ENCODE assay signal across 7 mouse cellular contexts in the genomic region with DNA sequence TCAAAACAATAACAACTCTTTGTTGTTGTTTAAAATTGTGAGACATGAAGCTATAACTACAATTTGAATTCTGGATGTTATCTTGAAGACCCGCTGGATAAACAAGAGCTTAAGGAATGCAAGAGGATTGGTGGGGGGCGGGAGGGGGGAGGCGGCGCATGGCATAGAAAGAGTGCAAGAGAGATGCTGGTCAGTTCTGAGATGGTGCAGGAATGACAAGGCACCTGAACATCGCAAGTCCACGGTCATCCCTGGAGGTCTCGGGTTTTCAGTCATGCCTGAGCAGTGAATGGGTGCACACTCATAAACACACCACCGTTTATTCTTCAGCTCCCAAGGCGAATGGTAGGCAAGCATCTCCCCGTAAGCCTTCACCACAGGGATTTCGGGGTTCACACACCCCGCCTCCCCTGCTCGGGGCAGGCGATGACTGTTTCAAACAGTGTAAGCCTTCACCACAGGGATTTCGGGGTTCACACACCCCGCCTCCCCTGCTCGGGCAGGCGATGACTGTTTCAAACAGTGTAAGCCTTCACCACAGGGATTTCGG. TPM values are rescaled to one million over a fixed set of nuclear protein-coding genes. Genes with fewer than 3 reads are reported as not detected.
A peak's percentile ranks its signal among the peaks of the same experiment; 100 is the strongest.
DNase-seq lines count a peak whose midpoint lies in the region; ATAC-seq and TF ChIP-seq lines count a peak whose summit lies in the region.

No protein-coding gene starts in this region.

- H3K4me1 ChIP-seq in lung, postnatal 0 days (ENCODE audit: insufficient read depth, low read depth, low read length), result no peaks in the 10 kb centered on the region
- H3K4me1 ChIP-seq in embryonic facial prominence, embryonic 15.5 days, result peaks cover 8% of the 10 kb centered on the region
- 0 out of 2 replicates have a peak, but pooled peaks cover 2% of the 10 kb centered on the region for H3K4me1 ChIP-seq in limb, embryonic 11.5 days (ENCODE audit: control insufficient read depth, insufficient read depth, low read length)

- TF ChIP-seq EP300 in lung, postnatal 0 days (IDR thresholded peaks at IDR 0.05), result no peak

- DNase-seq in lung, postnatal 0 days (ENCODE audit: low spot score), result no peak
- DNase-seq in lung, postnatal 4 days, result no peak
- DNase-seq in limb, embryonic 11.5 days (ENCODE audit: low spot score), result peak; percentile 23
- DNase-seq in retina, postnatal 1 day, result peak; percentile 35
- DNase-seq in frontal cortex, adult 2 months (ENCODE audit: extremely low spot score in 1 of 2, low spot score in 1 of 2), result no peak
- no peak for DNase-seq in lung, adult 18-20 months

- H3K27me3 ChIP-seq in lung, postnatal 0 days (replicated peaks; ENCODE audit: insufficient read depth, low read length), result no peaks in the 10 kb centered on the region
- peaks cover 24% of the 10 kb centered on the region for H3K27me3 ChIP-seq in embryonic facial prominence, embryonic 15.5 days
- peaks cover 12% of the 10 kb centered on the region for H3K27me3 ChIP-seq in limb, embryonic 11.5 days (ENCODE audit: control insufficient read depth, insufficient read depth, low read length)

- H3K4me3 ChIP-seq in lung, postnatal 0 days (ENCODE audit: low read depth, low read length), result peak overlapping the region; percentile 56
- H3K4me3 ChIP-seq in embryonic facial prominence, embryonic 15.5 days (replicated peaks), result peak overlapping the region; percentile 55
- H3K4me3 ChIP-seq in limb, embryonic 11.5 days (ENCODE audit: low read depth, low read length), result peak overlapping the region; percentile 56; the same call in 1 of the 2 replicates

- H3K9me3 ChIP-seq in lung, postnatal 0 days (ENCODE audit: low read length), result no peaks in the 10 kb centered on the region
- H3K9me3 ChIP-seq in embryonic facial prominence, embryonic 15.5 days (replicated peaks), result no peaks in the 10 kb centered on the region
- no peaks in the 10 kb centered on the region for H3K9me3 ChIP-seq in limb, embryonic 11.5 days (ENCODE audit: control insufficient read depth, low read length)

- H3K4me2 ChIP-seq in lung, postnatal 0 days (replicated peaks; ENCODE audit: low read depth, low read length), result peak overlapping the region; percentile 97
- H3K4me2 ChIP-seq in embryonic facial prominence, embryonic 15.5 days (replicated peaks), result peak overlapping the region; percentile 96
- H3K4me2 ChIP-seq in limb, embryonic 11.5 days (ENCODE audit: low read depth, severe bottlenecking), result peak overlapping the region; percentile 98

- no peak overlapping the region for H3K27ac ChIP-seq in lung, postnatal 0 days (ENCODE audit: low read length)
- H3K27ac ChIP-seq in embryonic facial prominence, embryonic 15.5 days (replicated peaks), result no peak overlapping the region
- H3K27ac ChIP-seq in limb, embryonic 11.5 days (replicated peaks; ENCODE audit: low read depth, low read length), result no peak overlapping the region

- ATAC-seq in lung, postnatal 0 days, result no peak
- ATAC-seq in embryonic facial prominence, embryonic 15.5 days (ENCODE audit: insufficient number of reproducible peaks, low FRiP score, low TSS enrichment, low read depth), result no peak
- ATAC-seq in limb, embryonic 11.5 days (ENCODE audit: insufficient number of reproducible peaks, low FRiP score, low TSS enrichment, low read depth), result 0 out of 2 replicates have a peak, but pooled peaks have one; percentile 19

- no peak overlapping the region for H3K9ac ChIP-seq in lung, postnatal 0 days (replicated peaks; ENCODE audit: low read depth)
- 0 out of 2 replicates have a peak overlapping the region, but pooled peaks have one; percentile 27 for H3K9ac ChIP-seq in embryonic facial prominence, embryonic 15.5 days
- H3K9ac ChIP-seq in limb, embryonic 11.5 days (ENCODE audit: low read length), result no peak overlapping the region

- WGBS in lung, postnatal 0 days, result 1% methylated on average over 17 of the region's 19 CpGs
- WGBS in embryonic facial prominence, embryonic 15.5 days, result 1% methylated on average over 19 of the region's 19 CpGs
- WGBS in limb, embryonic 11.5 days, result 3% methylated on average over 19 of the region's 19 CpGs

- TF ChIP-seq CTCF in lung, postnatal 0 days (IDR thresholded peaks at IDR 0.05), result no peak

- H3K36me3 ChIP-seq in lung, postnatal 0 days (ENCODE audit: insufficient read depth, low read length), result no peaks in the 10 kb centered on the region
- H3K36me3 ChIP-seq in embryonic facial prominence, embryonic 15.5 days, result no peaks in the 10 kb centered on the region
- no peaks in the 10 kb centered on the region for H3K36me3 ChIP-seq in limb, embryonic 11.5 days (ENCODE audit: control insufficient read depth, insufficient read depth, low read length)

RNA-seq across cellular contexts. Expression of gene Dnm3, which starts 1.2 kb away (rescaled TPM):
- 3.4 and 4.0 TPM in 2 replicates for polyA plus RNA-seq in lung, postnatal 0 days (2015; fragmentation: Nextera tagmentation; extraction: Ambion mirVana)
- 11.7 and 13.7 TPM in 2 replicates for polyA plus RNA-seq in embryonic facial prominence, embryonic 15.5 days (2015; fragmentation: Nextera tagmentation; extraction: Ambion mirVana)
- polyA plus RNA-seq in limb, embryonic 11.5 days (2014; fragmentation: Nextera tagmentation; extraction: Ambion mirVana), result 13.9 and 17.5 TPM in 2 replicates
- 45.3 and 49.2 TPM in 2 replicates for polyA plus RNA-seq in frontal cortex, adult 2 months (2012; rRNA removed)

Comparison
In these comparisons a context has a peak if more than half of its experiments do, and no peak if none do; other contexts are left out.
1. DNase-seq: peak in limb, embryonic 11.5 days (single experiment) and retina, postnatal 1 day (single experiment); none in lung, postnatal 0 days (single experiment), lung, postnatal 4 days (0 of 2), frontal cortex, adult 2 months (0 of 2) and lung, adult 18-20 months (0 of 2).
2. Peak in every context shown above with its lines, with median percentiles within 50 percentile points of each other: H3K4me2 ChIP-seq and H3K4me3 ChIP-seq.